Mouse (Mus musculus): ENCODE results near the gene Srebf1. TPM values are rescaled to one million over a fixed set of nuclear protein-coding genes. Genes with fewer than 3 reads are reported as not detected.

The Srebf1 gene
- 42.6 and 44.3 TPM in 2 replicates for polyA plus RNA-seq (2014; fragmentation: Nextera tagmentation; extraction: Ambion mirVana)

DNA sequence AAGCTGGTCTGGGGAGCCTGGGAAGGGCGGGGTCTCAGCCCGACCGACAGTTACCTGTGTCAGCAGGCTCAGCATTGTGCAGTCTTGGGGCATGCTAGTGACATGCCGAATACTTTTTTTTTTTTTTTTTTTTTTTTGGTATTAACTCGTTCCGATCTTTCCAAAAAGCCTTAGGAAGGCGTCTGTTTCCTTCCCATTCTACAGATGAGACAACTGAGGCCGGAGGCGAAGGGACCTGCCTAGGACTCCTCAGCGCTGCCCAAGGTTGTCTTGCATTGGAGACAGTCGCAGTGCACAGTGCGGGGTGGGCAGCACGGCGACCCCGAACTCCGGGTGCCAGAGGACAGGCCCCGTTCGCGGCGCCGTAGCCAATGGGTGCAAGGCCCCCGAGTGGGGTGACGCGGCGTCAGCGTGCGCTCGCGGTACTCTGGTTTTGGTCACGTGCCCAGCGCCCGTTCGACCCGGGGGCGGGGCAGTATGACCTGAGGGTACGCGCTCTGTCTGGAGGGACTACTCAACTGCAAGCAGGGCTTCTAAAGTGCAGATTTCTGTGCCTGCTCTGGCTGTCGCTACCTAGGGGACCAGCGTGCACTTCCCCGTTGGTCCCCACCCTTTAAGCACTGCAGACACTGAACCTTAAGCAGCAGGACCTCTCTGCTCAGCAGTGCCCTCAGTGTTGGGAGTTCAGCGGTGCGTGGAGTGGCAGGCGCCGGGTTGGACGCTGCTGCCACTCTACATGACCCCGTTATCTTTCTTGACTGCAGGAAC is at the start of gene Srebf1:
Srebf1 (minus strand) TSS at position 113 of the 768 bp plus-strand sequence.
- peak; percentile 59 for ATAC-seq
- Histone ChIP-seq H3K27ac (ENCODE audit: low read depth, low read length) (peak within 1 kb of the TSS; percentile 21; the same call in 1 of the 2 replicates), H3K27me3 (replicated peaks; ENCODE audit: control insufficient read depth, insufficient read depth, low read length) (no peaks in the 10 kb centered on the region), H3K36me3 (ENCODE audit: control insufficient read depth, insufficient read depth, low read length) (no peaks in the 10 kb centered on the region), H3K9ac (ENCODE audit: low read length) (peak within 1 kb of the TSS; percentile 35; the same call in 1 of the 2 replicates), H3K4me1 (ENCODE audit: control insufficient read depth, insufficient read depth, low read length) (peaks cover 14% of the 10 kb centered on the region), H3K4me3 (ENCODE audit: low read depth, low read length) (peak within 1 kb of the TSS; percentile 18; the same call in 1 of the 2 replicates), H3K9me3 (replicated peaks; ENCODE audit: control insufficient read depth, low read length) (no peaks in the 10 kb centered on the region), H3K4me2 (ENCODE audit: low read length) (peak within 1 kb of the TSS; percentile 55)
- DNase-seq (ENCODE audit: low spot score), result no peak
- 6% methylated on average over 46 of the region's 46 CpGs for WGBS

DNA sequence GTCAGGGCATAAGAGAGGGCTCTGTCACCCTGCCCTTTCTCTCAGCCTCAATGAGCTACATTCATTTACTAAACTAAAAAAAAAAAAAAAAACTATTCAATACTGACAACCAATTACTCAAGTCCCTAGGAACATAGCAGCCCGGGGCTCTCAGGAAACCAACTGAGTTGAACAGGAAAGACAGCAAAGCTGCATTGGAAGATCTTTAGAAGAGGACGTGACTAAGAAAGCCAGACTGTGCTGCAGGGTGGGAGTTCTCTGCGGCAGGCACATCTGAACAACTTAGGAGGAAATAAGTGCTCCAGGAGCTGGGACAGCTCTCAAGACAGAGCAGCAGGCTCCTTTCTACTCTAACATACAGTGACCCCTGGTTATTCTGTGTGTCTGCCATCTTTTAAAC is 46.2 kb upstream of the Srebf1 start:
- Histone ChIP-seq H3K36me3 (ENCODE audit: control insufficient read depth, insufficient read depth, low read length) (0 out of 2 replicates have a peak, but pooled peaks cover 3% of the 10 kb centered on the region), H3K9ac (ENCODE audit: low read length) (no peak overlapping the region), H3K4me1 (ENCODE audit: control insufficient read depth, insufficient read depth, low read length) (peaks cover 5% of the 10 kb centered on the region; the same call in 1 of the 2 replicates), H3K27ac (ENCODE audit: low read depth, low read length) (no peak overlapping the region), H3K4me2 (ENCODE audit: low read length) (no peak overlapping the region), H3K9me3 (replicated peaks; ENCODE audit: control insufficient read depth, low read length) (no peaks in the 10 kb centered on the region), H3K27me3 (replicated peaks; ENCODE audit: control insufficient read depth, insufficient read depth, low read length) (no peaks in the 10 kb centered on the region), H3K4me3 (ENCODE audit: low read depth, low read length) (no peak overlapping the region)
- ATAC-seq (no peak), DNase-seq (ENCODE audit: low spot score) (no peak)
- 65% methylated on average over 3 of the region's 3 CpGs for WGBS

DNA sequence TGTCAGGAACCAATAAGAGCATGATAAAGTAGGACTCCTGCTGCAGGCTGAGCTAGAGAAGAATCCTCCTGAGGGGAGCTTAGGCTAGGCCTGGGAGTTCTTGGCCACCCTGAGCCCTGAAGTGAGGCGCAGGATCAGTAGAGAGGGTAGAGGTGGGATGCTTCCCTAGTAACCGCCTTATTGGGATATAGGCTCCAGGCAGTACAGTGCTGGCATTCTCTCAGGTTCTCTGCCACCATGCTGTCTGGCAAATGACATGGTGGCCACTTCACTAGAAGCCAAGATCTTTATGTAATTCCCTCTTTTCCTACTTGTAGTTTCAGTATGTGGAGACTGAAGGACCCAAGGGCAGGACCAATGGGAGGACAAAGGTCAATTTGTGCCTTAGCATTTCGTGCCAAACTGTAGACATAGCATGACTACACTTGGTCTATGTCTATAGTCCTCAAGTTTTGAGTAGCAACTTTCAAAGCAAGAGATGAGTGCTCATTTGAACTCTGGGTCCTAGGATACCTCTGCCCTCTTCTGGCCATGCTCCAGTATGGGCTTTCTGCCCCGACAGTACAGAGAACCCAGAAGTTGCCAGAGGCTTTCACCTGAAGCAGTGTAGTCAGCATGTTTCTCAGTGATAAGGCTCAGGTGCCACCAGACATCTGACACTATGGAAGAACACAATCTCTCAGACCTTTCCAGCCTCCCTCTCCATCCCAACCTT is 43.0 kb upstream of the Srebf1 start:
- no peaks in the 10 kb centered on the region for H3K27me3 ChIP-seq (replicated peaks; ENCODE audit: control insufficient read depth, insufficient read depth, low read length)
- WGBS, result 83% methylated on average over 4 of the region's 4 CpGs
- ATAC-seq, result no peak
- H3K9ac ChIP-seq (ENCODE audit: low read length), result no peak overlapping the region
- peaks cover 10% of the 10 kb centered on the region; the same call in 1 of the 2 replicates for H3K4me1 ChIP-seq (ENCODE audit: control insufficient read depth, insufficient read depth, low read length)
- DNase-seq (ENCODE audit: low spot score), result no peak
- no peak overlapping the region for H3K27ac ChIP-seq (ENCODE audit: low read depth, low read length)
- H3K4me3 ChIP-seq (ENCODE audit: low read depth, low read length), result no peak overlapping the region
- no peak overlapping the region for H3K4me2 ChIP-seq (ENCODE audit: low read length)
- no peaks in the 10 kb centered on the region for H3K9me3 ChIP-seq (replicated peaks; ENCODE audit: control insufficient read depth, low read length)
- H3K36me3 ChIP-seq (ENCODE audit: control insufficient read depth, insufficient read depth, low read length), result no peaks in the 10 kb centered on the region

DNA sequence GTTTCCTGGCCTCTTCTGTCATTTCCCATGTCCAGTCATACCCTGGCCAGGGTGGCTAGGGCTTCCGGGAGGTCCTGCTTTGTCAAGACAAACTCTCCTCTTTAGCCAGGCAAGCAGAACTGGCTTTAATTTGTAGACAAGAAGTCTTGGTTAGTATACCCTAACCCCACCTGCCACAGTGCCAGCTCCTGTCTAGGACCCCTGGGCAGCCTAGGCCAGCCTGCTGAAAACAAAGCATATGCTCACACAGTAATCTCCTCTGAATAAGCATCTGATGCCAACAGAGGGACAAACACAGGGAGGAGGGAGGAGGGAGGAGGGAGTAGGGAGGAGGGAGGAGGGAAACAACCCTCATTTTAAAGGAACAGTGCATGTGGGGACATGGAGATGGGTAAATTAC is 42.3 kb upstream of the Srebf1 start:
- 56% methylated on average over 1 of the region's 1 CpGs for WGBS
- ATAC-seq (peak; percentile 73), DNase-seq (ENCODE audit: low spot score) (peak; percentile 61)
- no peaks in the 10 kb centered on the region for H3K27me3 ChIP-seq (replicated peaks; ENCODE audit: control insufficient read depth, insufficient read depth, low read length)
- no peaks in the 10 kb centered on the region for H3K9me3 ChIP-seq (replicated peaks; ENCODE audit: control insufficient read depth, low read length)
- no peak overlapping the region for H3K27ac ChIP-seq (ENCODE audit: low read depth, low read length)
- H3K9ac ChIP-seq (ENCODE audit: low read length), result no peak overlapping the region
- no peak overlapping the region for H3K4me2 ChIP-seq (ENCODE audit: low read length)
- H3K36me3 ChIP-seq (ENCODE audit: control insufficient read depth, insufficient read depth, low read length), result 0 out of 2 replicates have a peak, but pooled peaks cover 1% of the 10 kb centered on the region
- H3K4me3 ChIP-seq (ENCODE audit: low read depth, low read length), result no peak overlapping the region
- H3K4me1 ChIP-seq (ENCODE audit: control insufficient read depth, insufficient read depth, low read length), result peaks cover 10% of the 10 kb centered on the region; the same call in 1 of the 2 replicates

DNA sequence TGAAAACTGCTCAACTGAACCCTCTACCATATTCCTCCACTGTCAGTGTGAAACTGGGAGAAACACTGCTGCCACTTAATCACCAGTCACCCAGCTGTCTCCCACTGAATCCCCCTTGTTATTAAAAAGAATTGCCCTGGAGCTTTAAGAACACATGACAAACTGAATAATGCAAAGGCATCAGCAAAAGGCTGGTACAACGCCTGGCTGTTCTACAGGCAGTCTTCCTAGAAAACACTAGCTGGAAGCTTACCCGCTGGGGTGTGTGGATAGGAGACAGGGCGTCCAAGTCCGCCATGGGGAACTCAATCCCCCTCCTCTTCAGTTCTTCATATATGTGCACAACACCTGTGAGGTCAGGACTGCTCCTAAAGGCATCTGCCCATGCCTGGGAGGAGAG is 40.0 kb upstream of the Srebf1 start:
- Histone ChIP-seq H3K4me1 (ENCODE audit: control insufficient read depth, insufficient read depth, low read length) (peaks cover 10% of the 10 kb centered on the region; the same call in 1 of the 2 replicates), H3K9me3 (replicated peaks; ENCODE audit: control insufficient read depth, low read length) (no peaks in the 10 kb centered on the region), H3K4me2 (ENCODE audit: low read length) (no peak overlapping the region), H3K27ac (ENCODE audit: low read depth, low read length) (no peak overlapping the region; the same call in 1 of the 2 replicates), H3K9ac (ENCODE audit: low read length) (no peak overlapping the region), H3K27me3 (replicated peaks; ENCODE audit: control insufficient read depth, insufficient read depth, low read length) (no peaks in the 10 kb centered on the region), H3K36me3 (ENCODE audit: control insufficient read depth, insufficient read depth, low read length) (peaks cover 10% of the 10 kb centered on the region; the same call in 1 of the 2 replicates), H3K4me3 (ENCODE audit: low read depth, low read length) (no peak overlapping the region)
- DNase-seq (ENCODE audit: low spot score), result peak; percentile 19
- no peak for ATAC-seq
- WGBS, result 71% methylated on average over 4 of the region's 4 CpGs

DNA sequence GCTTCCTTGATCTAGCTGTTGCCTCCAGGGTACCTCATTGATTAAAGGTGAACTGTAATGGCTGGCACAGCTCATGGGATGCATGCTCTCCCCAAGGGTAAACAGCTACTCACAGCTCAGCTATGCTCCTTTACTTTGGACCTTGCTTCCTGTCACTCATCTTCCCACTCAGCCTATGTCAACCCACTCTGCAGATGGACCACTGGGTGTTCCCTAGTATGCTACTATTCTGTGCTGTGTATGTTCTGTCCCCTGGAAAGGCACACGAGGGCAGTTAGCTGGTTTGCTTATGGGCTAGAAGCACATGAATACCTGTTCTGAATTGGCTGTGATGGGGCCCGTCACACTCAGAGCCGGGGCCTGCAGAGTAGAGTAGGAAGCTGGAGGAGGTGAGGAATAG is 38.4 kb upstream of the Srebf1 start:
- H3K9me3 ChIP-seq (replicated peaks; ENCODE audit: control insufficient read depth, low read length), result no peaks in the 10 kb centered on the region
- ATAC-seq (no peak), DNase-seq (ENCODE audit: low spot score) (no peak)
- 93% methylated on average over 3 of the region's 3 CpGs for whole genome bisulfite sequencing
- peaks cover 21% of the 10 kb centered on the region; the same call in 1 of the 2 replicates for H3K4me1 ChIP-seq (ENCODE audit: control insufficient read depth, insufficient read depth, low read length)
- no peak overlapping the region for H3K27ac ChIP-seq (ENCODE audit: low read depth, low read length)
- H3K9ac ChIP-seq (ENCODE audit: low read length), result no peak overlapping the region
- no peak overlapping the region for H3K4me3 ChIP-seq (ENCODE audit: low read depth, low read length)
- H3K4me2 ChIP-seq (ENCODE audit: low read length), result no peak overlapping the region
- peaks cover 10% of the 10 kb centered on the region; the same call in 1 of the 2 replicates for H3K36me3 ChIP-seq (ENCODE audit: control insufficient read depth, insufficient read depth, low read length)
- no peaks in the 10 kb centered on the region for H3K27me3 ChIP-seq (replicated peaks; ENCODE audit: control insufficient read depth, insufficient read depth, low read length)

DNA sequence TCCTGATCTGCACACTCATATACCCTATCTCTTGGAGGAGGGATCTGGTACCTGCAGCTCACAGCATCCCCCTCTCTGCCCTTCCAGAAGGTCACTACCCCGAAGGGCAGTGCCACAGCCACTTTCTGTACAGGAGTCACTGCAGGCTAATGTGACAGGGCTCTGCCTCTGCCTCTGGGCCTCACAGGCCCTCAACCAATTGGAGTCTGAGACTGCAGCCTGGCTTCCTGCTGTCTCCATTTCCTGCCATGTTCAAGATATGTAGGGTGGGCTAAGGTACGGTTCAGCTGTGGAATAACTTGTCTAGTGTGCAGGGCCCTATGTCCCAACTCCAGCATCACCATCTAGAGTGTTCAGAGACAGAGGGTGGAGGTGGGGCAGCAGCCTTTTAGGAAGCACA is 35.3 kb upstream of the Srebf1 start:
- WGBS, result 92% methylated on average over 2 of the region's 2 CpGs
- no peak for ATAC-seq
- Histone ChIP-seq H3K4me2 (ENCODE audit: low read length) (no peak overlapping the region), H3K36me3 (ENCODE audit: control insufficient read depth, insufficient read depth, low read length) (peaks cover 10% of the 10 kb centered on the region; the same call in 1 of the 2 replicates), H3K27me3 (replicated peaks; ENCODE audit: control insufficient read depth, insufficient read depth, low read length) (no peaks in the 10 kb centered on the region), H3K9me3 (replicated peaks; ENCODE audit: control insufficient read depth, low read length) (no peaks in the 10 kb centered on the region), H3K4me1 (ENCODE audit: control insufficient read depth, insufficient read depth, low read length) (peaks cover 23% of the 10 kb centered on the region; the same call in 1 of the 2 replicates), H3K27ac (ENCODE audit: low read depth, low read length) (no peak overlapping the region), H3K4me3 (ENCODE audit: low read depth, low read length) (no peak overlapping the region), H3K9ac (ENCODE audit: low read length) (no peak overlapping the region)
- no peak for DNase-seq (ENCODE audit: low spot score)

DNA sequence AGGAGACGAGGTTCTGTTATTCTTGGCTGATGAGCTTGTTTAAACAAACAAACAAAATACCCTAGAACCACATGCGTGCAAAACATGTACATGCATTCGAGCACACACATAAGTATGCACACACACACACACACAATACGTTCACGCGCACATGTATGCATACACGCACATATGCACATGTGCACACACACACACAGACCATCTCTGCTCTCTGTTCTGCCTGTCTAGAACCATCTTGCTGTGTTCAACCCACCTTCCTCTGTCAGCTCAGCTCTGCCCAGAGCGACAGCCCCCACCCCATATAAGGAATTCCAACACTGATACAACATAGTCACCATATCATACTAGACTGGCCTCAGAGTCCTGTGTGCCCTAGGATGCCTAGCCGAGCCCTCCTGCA is 34.3 kb upstream of the Srebf1 start:
- Histone ChIP-seq H3K4me3 (ENCODE audit: low read depth, low read length) (no peak overlapping the region), H3K36me3 (ENCODE audit: control insufficient read depth, insufficient read depth, low read length) (peaks cover 12% of the 10 kb centered on the region; the same call in 1 of the 2 replicates), H3K27me3 (replicated peaks; ENCODE audit: control insufficient read depth, insufficient read depth, low read length) (no peaks in the 10 kb centered on the region), H3K9ac (ENCODE audit: low read length) (no peak overlapping the region), H3K9me3 (replicated peaks; ENCODE audit: control insufficient read depth, low read length) (no peaks in the 10 kb centered on the region), H3K4me1 (ENCODE audit: control insufficient read depth, insufficient read depth, low read length) (peaks cover 18% of the 10 kb centered on the region; the same call in 1 of the 2 replicates), H3K4me2 (ENCODE audit: low read length) (no peak overlapping the region), H3K27ac (ENCODE audit: low read depth, low read length) (peak overlapping the region; percentile 63; the same call in 1 of the 2 replicates)
- DNase-seq (ENCODE audit: low spot score), result no peak
- ATAC-seq, result peak; percentile 40; the same call in 1 of the 2 replicates
- WGBS, result 80% methylated on average over 9 of the region's 9 CpGs

Data from forebrain, embryonic 14.5 days (tissue).